Mouse (Mus musculus) liver, adult 10 weeks (tissue): Measurements from ENCODE around the gene Olfr901. TPM values are rescaled to one million over a fixed set of nuclear protein-coding genes. Genes with fewer than 3 reads are reported as not detected.

Source experiments
- polyA plus RNA-seq: library from polyadenylated mRNA; stranded (reverse); fragments of 350-450 nt; fragmentation: Illumina TruSeq; extraction: RNeasy Lipid Tissue Mini Kit (QIAGEN cat#74804); gene quantifications from one replicate; pipeline ENCODE4 v1.2.3, GENCODE M21; 2014; ENCODE audit warnings: low read depth, low replicate concordance

The Olfr901 gene
- polyA plus RNA-seq = not detected

DNA sequence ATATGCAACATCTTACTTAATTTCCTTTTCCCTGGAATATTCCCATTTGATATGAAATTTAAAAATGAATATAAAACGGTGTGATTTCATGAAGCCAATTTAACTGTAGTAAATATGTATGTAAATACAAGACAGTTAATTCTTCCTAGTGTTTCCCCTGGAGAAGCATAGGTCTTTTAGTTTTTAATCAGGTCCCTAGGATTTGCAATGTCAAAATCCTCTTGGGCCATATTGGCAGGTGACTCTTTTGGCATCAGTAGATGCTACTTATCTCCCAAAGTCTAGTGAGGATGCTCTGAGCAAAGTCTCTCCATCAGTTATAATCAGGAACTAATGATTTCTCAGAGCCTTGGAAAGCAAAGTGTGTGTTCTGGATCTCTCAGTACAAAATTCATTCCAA lies at the start of gene Olfr901:
Gene Olfr901 (plus strand): TSS at position 301 of the 400 bp plus-strand sequence.

DNA sequence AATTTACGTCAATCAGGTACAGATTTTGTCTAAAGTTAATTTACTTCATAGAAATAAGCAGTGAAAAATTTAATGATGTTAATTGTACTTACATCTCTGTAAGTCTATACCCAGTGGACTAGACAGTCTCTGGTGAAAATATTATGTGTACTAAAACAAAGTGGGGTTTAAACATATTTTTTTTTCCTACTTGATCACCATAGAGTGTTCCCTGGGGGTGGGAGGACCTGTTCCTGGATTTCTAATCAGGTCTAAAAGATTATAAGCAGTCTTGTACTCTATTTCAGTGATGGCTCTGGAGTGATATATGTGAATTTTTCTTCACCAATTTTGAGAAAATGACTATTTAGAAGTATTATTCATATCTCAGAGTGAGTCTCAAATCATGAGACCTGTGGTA lies 27.9 kb upstream of the Olfr901 start, which contains the start of gene Olfr147:
Gene Olfr147 (plus strand): TSS at position 301 of the 400 bp plus-strand sequence.

GRCm38 (mm10) chr9:38447352-38447751 lies 18.1 kb downstream of the Olfr901 start, which contains the start of gene Olfr902:
Gene Olfr902, plus strand, starts transcription at chr9:38447652.

GRCm38 (mm10) chr9:38462844-38463243 lies 33.6 kb downstream of the Olfr901 start, which contains the start of gene Olfr904:
Gene Olfr904, plus strand, starts transcription at chr9:38463144.

GRCm38 (mm10) chr9:38470807-38471206 lies 41.6 kb downstream of the Olfr901 start, which contains the start of gene Olfr905:
Gene Olfr905, plus strand, starts transcription at chr9:38471107.

Other genes starting within 250 kb of the Olfr901 start
- not detected for gene Olfr891, start 248.6 kb upstream of the Olfr901 start, polyA plus RNA-seq
- gene Olfr893, start 221.1 kb upstream of the Olfr901 start, polyA plus RNA-seq = not detected
- gene Olfr894, start 211.4 kb upstream of the Olfr901 start, polyA plus RNA-seq = not detected
- not detected for gene Olfr143, start 176.7 kb upstream of the Olfr901 start, polyA plus RNA-seq
- not detected for gene Olfr895, start 161.6 kb upstream of the Olfr901 start, polyA plus RNA-seq
- gene Olfr896-ps1, start 138.3 kb upstream of the Olfr901 start, polyA plus RNA-seq = not detected
- not detected for gene Olfr25, start 100.4 kb upstream of the Olfr901 start, polyA plus RNA-seq
- not detected for gene Olfr898, start 81.0 kb upstream of the Olfr901 start, polyA plus RNA-seq
- gene Olfr250, start 62.6 kb upstream of the Olfr901 start, polyA plus RNA-seq = not detected
- not detected for gene Olfr251, start 52.4 kb upstream of the Olfr901 start, polyA plus RNA-seq
- not detected for gene Olfr147, start 27.8 kb upstream of the Olfr901 start, polyA plus RNA-seq
- not detected for gene Olfr902, start 18.2 kb downstream of the Olfr901 start, polyA plus RNA-seq
- gene Olfr904, start 33.7 kb downstream of the Olfr901 start, polyA plus RNA-seq = not detected
- not detected for gene Olfr905, start 41.7 kb downstream of the Olfr901 start, polyA plus RNA-seq
- gene Olfr906, start 57.6 kb downstream of the Olfr901 start, polyA plus RNA-seq = not detected
- gene Olfr907, start 66.3 kb downstream of the Olfr901 start, polyA plus RNA-seq = not detected
- gene Olfr911-ps1, start 92.1 kb downstream of the Olfr901 start, polyA plus RNA-seq = not detected
- gene Olfr910, start 108.4 kb downstream of the Olfr901 start, polyA plus RNA-seq = not detected
- not detected for gene Olfr912, start 150.7 kb downstream of the Olfr901 start, polyA plus RNA-seq
- gene Olfr913, start 163.3 kb downstream of the Olfr901 start, polyA plus RNA-seq = not detected
- gene Olfr914, start 175.6 kb downstream of the Olfr901 start, polyA plus RNA-seq = not detected
- not detected for gene Olfr916, start 230.4 kb downstream of the Olfr901 start, polyA plus RNA-seq
- gene Olfr917, start 236.4 kb downstream of the Olfr901 start, polyA plus RNA-seq = not detected
- not detected for gene Olfr918, start 245.1 kb downstream of the Olfr901 start, polyA plus RNA-seq